23 mouse cellular contexts compared by ENCODE assay signal in the genomic region with DNA sequence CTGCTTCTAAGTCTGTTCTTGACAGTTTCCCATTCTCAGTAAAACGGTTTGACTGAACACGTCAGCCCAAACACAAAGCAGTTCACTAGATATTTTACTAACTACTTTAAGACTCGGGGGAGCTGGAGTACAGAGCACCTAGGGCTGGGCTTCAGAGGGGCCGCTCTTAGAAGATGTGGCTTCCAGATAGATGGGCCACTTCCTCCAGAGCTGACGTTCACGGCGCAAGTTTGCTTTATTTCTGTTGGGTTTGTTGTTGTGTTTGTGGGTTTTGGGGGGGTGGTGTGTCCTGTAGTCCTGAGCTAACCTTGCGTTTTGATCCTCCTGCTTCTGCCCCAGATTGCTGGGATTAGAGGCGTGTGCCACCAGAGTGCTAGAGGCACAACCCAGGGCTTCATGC. TPM values are rescaled to one million over a fixed set of nuclear protein-coding genes. Genes with fewer than 3 reads are reported as not detected.
DNase-seq lines count a peak whose midpoint lies in the region; ATAC-seq and TF ChIP-seq lines count a peak whose summit lies in the region.
"Had no signal": no experiment of that assay in that cellular context is flagged by ENCODE, and none has a peak within 500 bp of the region (broad histone marks: within the 10 kb centered on the region; RNA-seq: fewer than 3 reads in every experiment).

No protein-coding gene starts in this region.

- no peak for TF ChIP-seq CTCF in gastrocnemius, adult 2 months (IDR thresholded peaks at IDR 0.05)

- no peak overlapping the region for H3K4me3 ChIP-seq in gastrocnemius, adult 2 months
- H3K4me3 ChIP-seq: embryonic facial prominence, embryonic 15.5 days; heart, embryonic 10.5 days; limb, embryonic 15.5 days; midbrain, embryonic 12.5 days; myocyte had no signal

- intact Hi-C loops in gastrocnemius, adult 2 months (cut with DNase I): no loop called here
- intact Hi-C loops in gastrocnemius, postnatal 14 days (cut with DNase I; ENCODE audit: low total_unique reads): no loop called here

- H3K27ac ChIP-seq in gastrocnemius, adult 2 months: no peak overlapping the region
- H3K27ac ChIP-seq: embryonic facial prominence, embryonic 15.5 days; heart, embryonic 10.5 days; hindbrain, postnatal 0 days; limb, embryonic 15.5 days; midbrain, embryonic 12.5 days had no signal

- DNase-seq in gastrocnemius, adult 2 months: peak; percentile 7
- DNase-seq in gastrocnemius, postnatal 14 days: no peak
- peak; percentile 65 for DNase-seq in thymus, postnatal 0 days (ENCODE audit: low spot score)
- no peak for DNase-seq in thymus, postnatal 10 days (ENCODE audit: low spot score in 2 of 2)
- peak; percentile 78 for DNase-seq in induced T-regulatory cell, adult 2 months (ENCODE audit: low read depth)
- DNase-seq in retina, postnatal 1 day: no peak
- DNase-seq in adrenal gland, adult 2 months: no peak
- DNase-seq: cerebellum, adult 9-11 months; embryo, embryonic 11 days; gastrocnemius, postnatal 36 days; liver, postnatal 0 days; right cerebral cortex, adult 18-20 months; thymus, postnatal 25 days had no signal

- 0 out of 2 replicates have a peak, but pooled peaks have one; percentile 26 for ATAC-seq in neutrophil, adult 5-6 weeks (ENCODE audit: extremely low read depth, insufficient number of reproducible peaks, low FRiP score, poor library complexity, severe bottlenecking)
- ATAC-seq: hindbrain, postnatal 0 days had no signal

RNA-seq across cellular contexts. Expression of gene Mrln, which starts 23.7 kb away (rescaled TPM):
- total RNA-seq in gastrocnemius, adult 2 months (2021): 100 to 1,000 TPM; 201 to 276 TPM
- total RNA-seq in gastrocnemius, postnatal 14 days (2021): 100 to 1,000 TPM in 1 of 2 experiments, 10 to 100 TPM in 1; 97.0 to 105 TPM
- 2.4 and 3.0 TPM in 2 replicates for polyA plus RNA-seq in thymus, postnatal 0 days (2015; fragmentation: Nextera tagmentation; extraction: Ambion mirVana)
- 5.0 TPM in 1 of 2 replicates, not detected in the other for total RNA-seq in neutrophil, adult 5-6 weeks (2017)
- total RNA-seq in adrenal gland, adult 2 months (2021): under 1 TPM in 1 of 2 experiments, not detected in 1; 0.86 TPM
- polyA plus RNA-seq in adrenal gland, adult 2 months (2012; rRNA removed): not detected in 2 replicates
- total RNA-seq: left cerebral cortex, postnatal 14 days had no signal
- polyA plus RNA-seq: Patski; small intestine, adult 2 months had no signal

Comparison
In these comparisons a context has a peak if more than half of its experiments do, and no peak if none do; other contexts are left out.
1. DNase-seq: peak in gastrocnemius, adult 2 months (single experiment), thymus, postnatal 0 days (single experiment) and induced T-regulatory cell, adult 2 months (single experiment); none in gastrocnemius, postnatal 14 days (single experiment), thymus, postnatal 10 days (0 of 2), retina, postnatal 1 day (single experiment) and adrenal gland, adult 2 months (single experiment).
2. RNA of gene Mrln, which starts 23.7 kb away (total RNA-seq): 201 to 276 TPM in gastrocnemius, adult 2 months and 97.0 to 105 TPM in gastrocnemius, postnatal 14 days; 5.0 TPM in neutrophil, adult 5-6 weeks and 0.86 TPM in adrenal gland, adult 2 months; every median in the first group is over 10 times any median in the second.